In genomic region chr14:123352973-123353372, GRCm38 (mm10) we compare ENCODE assay signal across 8 mouse cellular contexts.
A peak's percentile ranks its signal among the peaks of the same experiment; 100 is the strongest.
DNase-seq lines count a peak whose midpoint lies in the region; ATAC-seq and TF ChIP-seq lines count a peak whose summit lies in the region.
"Had no signal": no experiment of that assay in that cellular context is flagged by ENCODE, and none has a peak within 500 bp of the region (broad histone marks: within the 10 kb centered on the region; RNA-seq: fewer than 3 reads in every experiment).

No protein-coding gene starts in this region.

- no peaks in the 10 kb centered on the region for H3K27me3 ChIP-seq in liver, postnatal 0 days (ENCODE audit: insufficient read depth, low read length)
- H3K27me3 ChIP-seq in liver, embryonic 12.5 days (replicated peaks) = no peaks in the 10 kb centered on the region
- H3K27me3 ChIP-seq in kidney, embryonic 14.5 days (ENCODE audit: control insufficient read depth, insufficient read depth, low read length) = no peaks in the 10 kb centered on the region
- no peaks in the 10 kb centered on the region for H3K27me3 ChIP-seq in midbrain, embryonic 16.5 days (ENCODE audit: control insufficient read depth, insufficient read depth, low read depth, low read length)
- H3K27me3 ChIP-seq: embryonic facial prominence, embryonic 15.5 days had no signal

- TF ChIP-seq CTCF in liver, postnatal 0 days (IDR thresholded peaks at IDR 0.05; ENCODE audit: low read depth) = peak; percentile 48

- WGBS in liver, postnatal 0 days (ENCODE audit: insufficient replicate concordance) = 14% methylated on average over 6 of the region's 6 CpGs
- 18% methylated on average over 6 of the region's 6 CpGs for WGBS in liver, embryonic 12.5 days (ENCODE audit: insufficient replicate concordance)
- WGBS in kidney, embryonic 14.5 days = 10% methylated on average over 6 of the region's 6 CpGs
- WGBS in midbrain, embryonic 16.5 days = 14% methylated on average over 6 of the region's 6 CpGs

- no peak for DNase-seq in liver, postnatal 0 days
- peak; percentile 30 for DNase-seq in adipocyte (ENCODE audit: low spot score)
- peak; percentile 55 for DNase-seq in embryo, embryonic 9.5 days (ENCODE audit: extremely low spot score)
- no peak for DNase-seq in urinary bladder, adult 2 months (ENCODE audit: low spot score)

- H3K4me2 ChIP-seq in liver, postnatal 0 days (ENCODE audit: low read depth, low read length) = no peak overlapping the region
- no peak overlapping the region for H3K4me2 ChIP-seq in liver, embryonic 12.5 days
- no peak overlapping the region for H3K4me2 ChIP-seq in kidney, embryonic 14.5 days (replicated peaks; ENCODE audit: low read depth, low read length)
- no peak overlapping the region for H3K4me2 ChIP-seq in midbrain, embryonic 16.5 days (ENCODE audit: low read length)
- H3K4me2 ChIP-seq: embryonic facial prominence, embryonic 15.5 days had no signal

- no peaks in the 10 kb centered on the region for H3K36me3 ChIP-seq in liver, postnatal 0 days (replicated peaks; ENCODE audit: insufficient read depth, low read length)
- H3K36me3 ChIP-seq in liver, embryonic 12.5 days = no peaks in the 10 kb centered on the region
- H3K36me3 ChIP-seq in kidney, embryonic 14.5 days (ENCODE audit: control insufficient read depth, insufficient read depth, low read length) = no peaks in the 10 kb centered on the region
- no peaks in the 10 kb centered on the region for H3K36me3 ChIP-seq in midbrain, embryonic 16.5 days (ENCODE audit: control insufficient read depth, insufficient read depth, low read length)
- H3K36me3 ChIP-seq: embryonic facial prominence, embryonic 15.5 days had no signal

- no peak for ATAC-seq in liver, postnatal 0 days
- ATAC-seq in liver, embryonic 12.5 days = no peak
- peak; percentile 76; the same call in 1 of the 2 replicates for ATAC-seq in kidney, embryonic 14.5 days (ENCODE audit: low FRiP score, low TSS enrichment)
- ATAC-seq in midbrain, embryonic 16.5 days = peak; percentile 85

- H3K9ac ChIP-seq in liver, postnatal 0 days (replicated peaks) = no peak overlapping the region
- H3K9ac ChIP-seq in liver, embryonic 12.5 days = no peak overlapping the region
- no peak overlapping the region for H3K9ac ChIP-seq in kidney, embryonic 14.5 days (ENCODE audit: low read depth, low read length)
- H3K9ac ChIP-seq in midbrain, embryonic 16.5 days (ENCODE audit: low read depth, low read length) = no peak overlapping the region
- H3K9ac ChIP-seq: embryonic facial prominence, embryonic 15.5 days had no signal

- H3K27ac ChIP-seq in liver, postnatal 0 days (ENCODE audit: low read depth) = no peak overlapping the region
- H3K27ac ChIP-seq in liver, embryonic 12.5 days = no peak overlapping the region
- H3K27ac ChIP-seq in kidney, embryonic 14.5 days (ENCODE audit: low read depth, low read length) = no peak overlapping the region
- H3K27ac ChIP-seq in midbrain, embryonic 16.5 days (ENCODE audit: low read length) = no peak overlapping the region
- H3K27ac ChIP-seq: embryonic facial prominence, embryonic 15.5 days had no signal

- no peaks in the 10 kb centered on the region for H3K9me3 ChIP-seq in liver, postnatal 0 days (ENCODE audit: low read length)
- 0 out of 2 replicates have a peak, but pooled peaks cover 2% of the 10 kb centered on the region for H3K9me3 ChIP-seq in liver, embryonic 12.5 days (replicated peaks)
- no peaks in the 10 kb centered on the region for H3K9me3 ChIP-seq in kidney, embryonic 14.5 days (ENCODE audit: control insufficient read depth, low read length)
- H3K9me3 ChIP-seq in midbrain, embryonic 16.5 days (replicated peaks; ENCODE audit: control insufficient read depth, low read length, poor library complexity, severe bottlenecking) = no peaks in the 10 kb centered on the region
- H3K9me3 ChIP-seq: embryonic facial prominence, embryonic 15.5 days had no signal

- H3K4me3 ChIP-seq in liver, postnatal 0 days (ENCODE audit: low read depth, low read length) = no peak overlapping the region
- H3K4me3 ChIP-seq in liver, embryonic 12.5 days = no peak overlapping the region
- no peak overlapping the region for H3K4me3 ChIP-seq in kidney, embryonic 14.5 days (ENCODE audit: low read length)
- H3K4me3 ChIP-seq in midbrain, embryonic 16.5 days (ENCODE audit: low read depth, low read length) = no peak overlapping the region
- H3K4me3 ChIP-seq: embryonic facial prominence, embryonic 15.5 days had no signal

- no peaks in the 10 kb centered on the region for H3K4me1 ChIP-seq in liver, postnatal 0 days (ENCODE audit: insufficient read depth)
- H3K4me1 ChIP-seq in liver, embryonic 12.5 days = no peaks in the 10 kb centered on the region
- H3K4me1 ChIP-seq in kidney, embryonic 14.5 days (ENCODE audit: control insufficient read depth, insufficient read depth, low read length) = no peaks in the 10 kb centered on the region
- H3K4me1 ChIP-seq in midbrain, embryonic 16.5 days (ENCODE audit: control insufficient read depth, insufficient read depth, low read length) = no peaks in the 10 kb centered on the region
- H3K4me1 ChIP-seq: embryonic facial prominence, embryonic 15.5 days had no signal

- TF ChIP-seq EP300 in liver, postnatal 0 days (IDR thresholded peaks at IDR 0.05; ENCODE audit: low read depth) = no peak

Comparison
In these comparisons a context has a peak if more than half of its experiments do, and no peak if none do; other contexts are left out.
1. ATAC-seq: peak in kidney, embryonic 14.5 days (single experiment) and midbrain, embryonic 16.5 days (single experiment); none in liver, postnatal 0 days (single experiment) and liver, embryonic 12.5 days (single experiment).
2. DNase-seq: peak in adipocyte (single experiment) and embryo, embryonic 9.5 days (single experiment); none in liver, postnatal 0 days (single experiment) and urinary bladder, adult 2 months (single experiment).